Mouse (Mus musculus) thymus, adult 2 months (tissue): ENCODE results near the gene Dlg4. TPM values are rescaled to one million over a fixed set of nuclear protein-coding genes. Genes with fewer than 3 reads are reported as not detected.

ENCODE experiments used
- DNase-seq: peaks from one replicate; pipeline ENCODE4 v3.0.0; 2021
- H3K27ac ChIP-seq: fragments of 200-500 bp; 2 replicates; pipeline ENCODE4 v1.5.1; 2012; ENCODE audit warnings: low read length, control low read depth; ENCODE audit not compliant: control insufficient read depth, insufficient read depth
- H3K27me3 ChIP-seq: fragments of 200-500 bp; 2 replicates; pipeline ENCODE4 v1.6.1; 2012; ENCODE audit warnings: mild to moderate bottlenecking, low read length, moderate library complexity, mixed read lengths; ENCODE audit not compliant: control insufficient read depth, insufficient read depth
- H3K36me3 ChIP-seq: fragments of 200-500 bp; 2 replicates; pipeline ENCODE4 v1.6.1; 2012; ENCODE audit warnings: mild to moderate bottlenecking, low read length, moderate library complexity; ENCODE audit not compliant: control insufficient read depth, insufficient read depth
- H3K4me1 ChIP-seq: fragments of 200-500 bp; replicated peaks from 2 replicates; pipeline ENCODE4 v1.6.1; 2012; ENCODE audit warnings: low read length; ENCODE audit not compliant: control insufficient read depth, insufficient read depth
- H3K4me3 ChIP-seq: fragments of 200-500 bp; 2 replicates; pipeline ENCODE4 v1.5.1; 2012; ENCODE audit warnings: mild to moderate bottlenecking, low read length, control low read depth, moderate library complexity; ENCODE audit not compliant: control insufficient read depth, insufficient read depth
- CTCF ChIP-seq: fragments of 200-500 bp; IDR thresholded peaks from 2 replicates; pipeline ENCODE4 v1.5.1; 2012; ENCODE audit warnings: mild to moderate bottlenecking, control low read depth, low read length, moderate library complexity, borderline replicate concordance; ENCODE audit not compliant: control insufficient read depth, poor library complexity, insufficient read depth; ENCODE audit errors: extremely low read depth
- POLR2A ChIP-seq: fragments of 200-500 bp; IDR thresholded peaks from 2 replicates; pipeline ENCODE4 v1.6.1; 2012; ENCODE audit warnings: mild to moderate bottlenecking, low read length, control low read depth, moderate library complexity; ENCODE audit not compliant: control insufficient read depth, poor library complexity, insufficient read depth; ENCODE audit errors: extremely low read depth
- WGBS: fragments of 180-500 bp; shearing (Covaris S2); methylation state at CpG from one replicate; pipeline ENCODE4 v1.1.7; 2018; 5-methylcytosine and 5-hydroxymethylcytosine counted together
- polyA plus RNA-seq: library from polyadenylated mRNA; depleted of rRNA; stranded (reverse); fragments of >200 nt; gene quantifications from 2 replicates; pipeline ENCODE4 v1.2.3, GENCODE M21; 2012

The Dlg4 gene
- polyA plus RNA-seq, 1 experiment = 72.1 TPM

DNA sequence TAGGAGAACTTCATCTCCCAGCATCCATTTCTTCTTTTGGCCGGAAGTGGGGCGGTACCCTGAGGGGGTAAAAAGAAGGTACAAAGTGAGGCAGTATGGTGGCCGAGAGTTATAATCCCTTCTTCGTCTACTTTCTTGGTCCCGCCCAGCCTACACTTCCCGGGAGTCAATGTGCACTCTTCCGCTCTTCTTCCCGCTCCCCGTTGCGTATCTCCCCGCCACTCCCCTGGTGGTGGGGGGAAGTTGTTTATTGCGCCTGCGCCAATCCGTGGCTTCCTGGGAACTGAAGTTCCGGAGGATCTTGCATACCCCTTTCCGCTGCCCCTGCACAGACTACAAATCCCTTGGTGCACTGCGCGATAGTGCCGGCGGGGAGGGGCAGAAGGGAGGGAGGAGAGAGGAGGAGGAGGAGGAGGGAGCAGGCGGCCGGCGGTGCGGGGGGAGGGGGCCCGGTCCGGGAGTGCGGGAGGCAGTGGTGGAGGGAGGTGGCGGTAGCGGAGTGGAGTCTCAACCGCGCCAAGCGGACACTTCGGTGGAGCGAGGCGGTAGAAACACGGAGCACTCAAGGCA, 21.3 kb upstream of the Dlg4 start, which contains the start of gene Phf23:
Gene Phf23, plus strand, starts transcription at position 387 of the 570 bp plus-strand sequence.
- peak; percentile 99 for DNase-seq
- peak; percentile 73; the same call in 1 of the 2 replicates for TF ChIP-seq POLR2A
- TF ChIP-seq CTCF = peak; percentile 86
- Histone ChIP-seq H3K4me3 (peak within 1 kb of the TSS; percentile 88), H3K4me1 (peaks cover 15% of the 10 kb centered on the region), H3K36me3 (peaks cover 17% of the 10 kb centered on the region), H3K27ac (peak within 1 kb of the TSS; percentile 91), H3K27me3 (no peaks in the 10 kb centered on the region)
- WGBS = under 1% methylated on average over 36 of the region's 36 CpGs

DNA sequence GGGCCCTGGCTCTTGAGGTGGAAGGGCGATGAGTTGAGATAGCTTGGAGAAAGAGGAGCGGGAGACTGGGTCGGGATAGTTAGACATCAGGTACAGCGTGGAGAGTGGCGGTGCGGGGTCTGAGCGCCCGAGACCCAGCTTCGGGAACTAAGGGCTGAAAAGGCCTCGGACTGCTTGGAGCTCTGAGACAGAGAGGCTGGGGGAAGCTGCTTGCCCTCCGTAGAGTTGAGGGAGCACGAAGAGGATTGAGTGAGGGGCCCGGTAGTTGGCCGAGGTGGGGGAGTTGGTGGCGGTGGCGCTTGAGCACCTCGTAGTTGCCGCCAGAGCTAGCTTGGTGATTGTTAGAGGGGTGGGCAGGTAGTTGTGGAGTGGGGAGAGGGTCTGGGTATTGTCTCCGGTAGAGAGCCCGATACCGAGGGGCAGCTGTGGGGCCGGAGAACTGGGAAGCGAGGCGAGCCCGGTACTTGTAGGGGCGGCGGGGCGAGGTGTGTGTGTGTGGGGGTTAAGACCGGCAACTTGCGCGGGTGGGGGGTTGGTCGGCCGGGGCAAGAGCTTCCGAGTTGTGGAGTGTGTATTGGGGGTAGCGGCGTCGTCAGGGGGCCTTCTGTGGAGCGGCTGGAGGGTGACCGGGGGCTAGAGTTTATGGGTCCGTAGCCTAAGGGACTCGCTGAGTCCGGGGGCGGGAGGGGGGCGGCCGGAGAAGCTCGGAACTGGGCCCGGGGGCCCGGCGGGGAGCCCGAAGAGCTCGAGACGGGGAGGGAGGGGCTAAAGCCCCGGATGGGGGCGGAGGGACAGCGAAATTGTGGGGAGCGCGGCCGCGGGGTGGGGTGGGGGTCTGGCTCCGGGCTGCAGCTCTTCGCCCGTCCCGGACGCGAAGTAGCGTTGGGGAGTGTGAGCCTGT, 20.3 kb upstream of the Dlg4 start:
- TF ChIP-seq CTCF = no peak
- no peak for TF ChIP-seq POLR2A
- 2% methylated on average over 66 of the region's 66 CpGs for WGBS
- H3K36me3 ChIP-seq = peaks cover 17% of the 10 kb centered on the region
- peak overlapping the region; percentile 91 for H3K27ac ChIP-seq
- no peaks in the 10 kb centered on the region for H3K27me3 ChIP-seq
- peak; percentile 78 for DNase-seq
- peaks cover 15% of the 10 kb centered on the region for H3K4me1 ChIP-seq
- H3K4me3 ChIP-seq = peak overlapping the region; percentile 88

DNA sequence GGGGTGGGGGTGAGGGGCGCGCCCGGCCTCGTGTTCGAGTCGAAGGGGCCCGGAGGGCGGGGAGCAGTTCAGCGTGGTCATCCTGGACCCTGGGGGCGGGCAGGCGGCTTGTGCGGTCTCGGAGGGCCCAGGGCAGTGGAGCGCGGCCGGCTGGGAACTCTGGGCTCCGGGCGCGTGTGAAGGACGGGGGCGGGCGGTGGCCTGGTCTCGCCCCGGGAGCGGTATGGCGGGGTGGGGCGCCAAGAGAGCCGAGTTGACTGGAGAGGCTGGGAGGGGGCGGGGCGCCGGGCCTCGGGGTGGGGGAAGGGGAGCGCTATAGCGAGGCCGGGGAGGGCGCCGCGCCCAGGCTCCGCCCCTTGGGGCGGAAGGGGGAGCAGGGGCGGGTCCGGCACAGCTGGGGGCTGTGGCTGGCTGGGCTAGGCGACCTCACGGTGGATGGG, 19.7 kb upstream of the Dlg4 start:
- 2% methylated on average over 42 of the region's 44 CpGs for WGBS

DNA sequence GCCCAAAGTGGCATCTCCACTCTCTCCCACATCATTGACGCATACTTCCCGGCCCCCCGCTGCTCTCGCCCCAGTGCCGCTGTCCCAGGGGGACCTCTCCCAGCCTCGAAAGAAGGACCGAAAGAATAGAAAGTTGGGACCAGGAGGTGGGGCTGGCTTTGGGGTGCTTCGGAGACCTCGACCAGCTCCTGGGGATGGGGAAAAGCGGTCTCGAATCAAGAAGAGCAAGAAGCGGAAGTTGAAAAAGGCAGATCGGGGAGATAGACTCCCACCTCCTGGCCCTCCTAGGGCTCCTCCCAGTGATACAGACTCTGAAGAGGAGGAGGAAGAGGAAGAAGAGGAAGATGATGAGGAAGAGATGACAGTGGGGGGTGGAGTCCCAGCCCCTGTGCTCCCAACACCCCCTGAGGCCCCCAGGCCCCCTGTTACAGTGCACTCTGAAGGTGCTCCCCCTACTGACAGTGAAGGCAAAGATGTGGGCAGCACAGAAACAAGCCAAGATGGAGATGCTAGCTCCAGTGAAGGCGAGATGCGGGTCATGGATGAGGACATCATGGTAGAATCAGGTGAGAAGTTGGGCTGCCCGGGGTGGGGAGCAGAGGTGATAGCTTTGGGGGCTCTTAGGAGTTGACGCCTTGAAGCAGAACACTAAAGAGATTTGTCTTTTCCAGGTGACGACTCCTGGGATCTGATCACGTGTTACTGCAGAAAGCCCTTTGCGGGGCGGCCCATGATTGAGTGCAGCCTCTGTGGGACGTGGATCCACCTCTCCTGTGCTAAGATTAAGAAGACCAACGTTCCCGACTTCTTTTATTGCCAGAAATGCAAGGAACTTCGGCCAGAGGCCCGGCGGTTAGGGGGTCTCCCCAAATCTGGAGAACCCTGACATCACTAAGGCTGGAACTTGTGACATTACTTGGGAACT, 17.9 kb upstream of the Dlg4 start:
- peaks cover 17% of the 10 kb centered on the region for H3K36me3 ChIP-seq
- peaks cover 13% of the 10 kb centered on the region for H3K4me1 ChIP-seq
- WGBS = 95% methylated on average over 27 of the region's 27 CpGs
- no peak overlapping the region for H3K4me3 ChIP-seq
- H3K27ac ChIP-seq = no peak overlapping the region
- TF ChIP-seq POLR2A = no peak
- no peak for TF ChIP-seq CTCF
- DNase-seq = peak; percentile 35
- H3K27me3 ChIP-seq = no peaks in the 10 kb centered on the region

More for the DNA sequence above, 19.7 kb upstream of the Dlg4 start:
- no peak for TF ChIP-seq CTCF
- TF ChIP-seq POLR2A = peak; percentile 70; the same call in 1 of the 2 replicates
- Histone ChIP-seq H3K27ac (peak overlapping the region; percentile 91), H3K4me3 (peak overlapping the region; percentile 88), H3K4me1 (peaks cover 15% of the 10 kb centered on the region), H3K27me3 (no peaks in the 10 kb centered on the region), H3K36me3 (peaks cover 17% of the 10 kb centered on the region)
- DNase-seq = peak; percentile 90

DNA sequence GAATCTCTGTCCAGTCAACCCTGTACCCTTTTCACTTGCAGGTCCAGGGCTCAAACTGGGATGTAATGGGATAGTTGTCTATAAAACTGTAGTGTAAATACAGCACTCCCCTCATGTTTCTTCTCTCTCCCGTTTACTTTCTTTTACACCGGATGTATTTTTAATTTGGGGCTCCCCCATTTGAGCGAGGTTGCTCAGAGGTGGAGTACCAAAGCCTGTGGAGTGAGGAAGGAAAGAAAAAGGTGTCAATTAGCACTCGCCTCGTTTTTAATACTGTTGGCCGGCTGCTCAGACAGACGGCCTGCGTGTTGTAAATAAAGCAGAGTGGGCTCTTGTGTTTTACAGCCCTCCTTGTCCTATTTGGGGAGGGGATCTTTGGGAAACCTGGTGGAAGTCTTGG, 17.1 kb upstream of the Dlg4 start:
- H3K4me3 ChIP-seq = no peak overlapping the region
- no peak for DNase-seq
- peaks cover 13% of the 10 kb centered on the region for H3K4me1 ChIP-seq
- no peaks in the 10 kb centered on the region for H3K27me3 ChIP-seq
- H3K36me3 ChIP-seq = peaks cover 17% of the 10 kb centered on the region
- 89% methylated on average over 8 of the region's 8 CpGs for WGBS
- TF ChIP-seq POLR2A (no peak), CTCF (no peak)
- H3K27ac ChIP-seq = peak overlapping the region; percentile 7; the same call in 1 of the 2 replicates
